Mouse (Mus musculus): ENCODE measurements at regions not wholly inside any gene's neighbourhood (a gene's known extent, or its start where the extent isn't known, plus 50 kb on each side); places are given as distances from the start of the nearest gene placed in this dataset.

- Histone ChIP-seq H3K4me2 (replicated peaks) (no peak overlapping the region), H3K4me1 (replicated peaks) (no peaks in the 10 kb centered on the region), H3K36me3 (no peaks in the 10 kb centered on the region), H3K9me3 (no peaks in the 10 kb centered on the region), H3K27ac (no peak overlapping the region), H3K4me3 (replicated peaks) (no peak overlapping the region), H3K9ac (no peak overlapping the region), H3K27me3 (replicated peaks) (no peaks in the 10 kb centered on the region)
- 74% methylated on average over 1 of the region's 1 CpGs for WGBS
- ATAC-seq = no peak
Measured at GRCm38 (mm10) chr8:103400143-103400542, 614.7 kb upstream of the Cdh11 start.

- Histone ChIP-seq H3K4me3 (replicated peaks) (no peak overlapping the region), H3K4me1 (replicated peaks) (0 out of 2 replicates have a peak, but pooled peaks cover 3% of the 10 kb centered on the region), H3K27ac (no peak overlapping the region), H3K9ac (no peak overlapping the region), H3K4me2 (replicated peaks) (no peak overlapping the region), H3K9me3 (no peaks in the 10 kb centered on the region), H3K27me3 (replicated peaks) (no peaks in the 10 kb centered on the region), H3K36me3 (no peaks in the 10 kb centered on the region)
- 78% methylated on average over 3 of the region's 3 CpGs for WGBS
- peak; percentile 47; the same call in 1 of the 2 replicates for ATAC-seq
Measured at GRCm38 (mm10) chr8:103402731-103403130, 617.3 kb upstream of the Cdh11 start.

GRCm38 (mm10) chr8:103403826-103404225, 618.4 kb upstream of the Cdh11 start:
- no peak overlapping the region for H3K4me2 ChIP-seq (replicated peaks)
- ATAC-seq = no peak
- 89% methylated on average over 4 of the region's 4 CpGs for WGBS

GRCm38 (mm10) chr8:103405787-103406186, 620.3 kb upstream of the Cdh11 start:
- Histone ChIP-seq H3K4me1 (replicated peaks) (0 out of 2 replicates have a peak, but pooled peaks cover 3% of the 10 kb centered on the region), H3K36me3 (no peaks in the 10 kb centered on the region), H3K27ac (no peak overlapping the region), H3K9ac (no peak overlapping the region), H3K9me3 (no peaks in the 10 kb centered on the region), H3K4me2 (replicated peaks) (no peak overlapping the region), H3K4me3 (replicated peaks) (no peak overlapping the region), H3K27me3 (replicated peaks) (no peaks in the 10 kb centered on the region)
- no peak for ATAC-seq
- WGBS = 44% methylated on average over 12 of the region's 12 CpGs

More at GRCm38 (mm10) chr8:103403826-103404225, 618.4 kb upstream of the Cdh11 start:
- Histone ChIP-seq H3K9me3 (no peaks in the 10 kb centered on the region), H3K9ac (no peak overlapping the region), H3K27ac (no peak overlapping the region), H3K27me3 (replicated peaks) (no peaks in the 10 kb centered on the region), H3K4me1 (replicated peaks) (0 out of 2 replicates have a peak, but pooled peaks cover 3% of the 10 kb centered on the region), H3K4me3 (replicated peaks) (no peak overlapping the region), H3K36me3 (no peaks in the 10 kb centered on the region)

- Histone ChIP-seq H3K4me3 (replicated peaks) (no peak overlapping the region), H3K9ac (no peak overlapping the region), H3K4me2 (replicated peaks) (no peak overlapping the region), H3K9me3 (no peaks in the 10 kb centered on the region), H3K36me3 (no peaks in the 10 kb centered on the region), H3K4me1 (replicated peaks) (0 out of 2 replicates have a peak, but pooled peaks cover 3% of the 10 kb centered on the region), H3K27me3 (replicated peaks) (no peaks in the 10 kb centered on the region), H3K27ac (no peak overlapping the region)
- no peak for ATAC-seq
- WGBS = 79% methylated on average over 2 of the region's 2 CpGs
Measured at GRCm38 (mm10) chr8:103406921-103407320, 621.5 kb upstream of the Cdh11 start.

GRCm38 (mm10) chr8:103407631-103408030, 622.2 kb upstream of the Cdh11 start:
- H3K9me3 ChIP-seq = no peaks in the 10 kb centered on the region
- H3K4me2 ChIP-seq (replicated peaks) = no peak overlapping the region
- no peak overlapping the region for H3K27ac ChIP-seq
- no peaks in the 10 kb centered on the region for H3K36me3 ChIP-seq
- ATAC-seq = no peak
- 0 out of 2 replicates have a peak, but pooled peaks cover 3% of the 10 kb centered on the region for H3K4me1 ChIP-seq (replicated peaks)
- no peak overlapping the region for H3K4me3 ChIP-seq (replicated peaks)
- H3K9ac ChIP-seq = no peak overlapping the region
- H3K27me3 ChIP-seq (replicated peaks) = no peaks in the 10 kb centered on the region
- 70% methylated on average over 5 of the region's 5 CpGs for WGBS

- no peaks in the 10 kb centered on the region for H3K27me3 ChIP-seq (replicated peaks)
- no peak overlapping the region for H3K4me2 ChIP-seq (replicated peaks)
- no peaks in the 10 kb centered on the region for H3K36me3 ChIP-seq
- 0 out of 2 replicates have a peak, but pooled peaks cover 3% of the 10 kb centered on the region for H3K4me1 ChIP-seq (replicated peaks)
- no peak overlapping the region for H3K9ac ChIP-seq
- 46% methylated on average over 3 of the region's 3 CpGs for WGBS
- no peaks in the 10 kb centered on the region for H3K9me3 ChIP-seq
- ATAC-seq = no peak
- no peak overlapping the region for H3K4me3 ChIP-seq (replicated peaks)
- peak overlapping the region; percentile 2 for H3K27ac ChIP-seq
Measured at GRCm38 (mm10) chr8:103408411-103408810, 623.0 kb upstream of the Cdh11 start.

- WGBS = 19% methylated on average over 2 of the region's 2 CpGs
- H3K4me1 ChIP-seq (replicated peaks) = peaks cover 6% of the 10 kb centered on the region
- no peaks in the 10 kb centered on the region for H3K27me3 ChIP-seq (replicated peaks)
- no peaks in the 10 kb centered on the region for H3K9me3 ChIP-seq
- H3K9ac ChIP-seq = no peak overlapping the region
- peak overlapping the region; percentile 2 for H3K27ac ChIP-seq
- ATAC-seq = peak; percentile 85
- H3K4me2 ChIP-seq (replicated peaks) = no peak overlapping the region
- H3K4me3 ChIP-seq (replicated peaks) = no peak overlapping the region
- no peaks in the 10 kb centered on the region for H3K36me3 ChIP-seq
Measured at GRCm38 (mm10) chr8:103409121-103409551, 623.7 kb upstream of the Cdh11 start.

GRCm38 (mm10) chr8:103412731-103413130, 627.3 kb upstream of the Cdh11 start:
- H3K27me3 ChIP-seq (replicated peaks) = no peaks in the 10 kb centered on the region
- WGBS = 65% methylated on average over 7 of the region's 7 CpGs
- H3K4me1 ChIP-seq (replicated peaks) = peaks cover 6% of the 10 kb centered on the region
- no peaks in the 10 kb centered on the region for H3K9me3 ChIP-seq
- no peak overlapping the region for H3K4me3 ChIP-seq (replicated peaks)
- no peak overlapping the region for H3K9ac ChIP-seq
- no peak for ATAC-seq
- H3K4me2 ChIP-seq (replicated peaks) = no peak overlapping the region
- 0 out of 2 replicates have a peak overlapping the region, but pooled peaks have one; percentile 11 for H3K27ac ChIP-seq
- H3K36me3 ChIP-seq = no peaks in the 10 kb centered on the region

- 52% methylated on average over 11 of the region's 11 CpGs for WGBS
- Histone ChIP-seq H3K4me1 (replicated peaks) (peaks cover 6% of the 10 kb centered on the region), H3K36me3 (no peaks in the 10 kb centered on the region), H3K27ac (peak overlapping the region; percentile 23; the same call in 1 of the 2 replicates), H3K9me3 (no peaks in the 10 kb centered on the region), H3K9ac (no peak overlapping the region), H3K4me2 (replicated peaks) (no peak overlapping the region), H3K27me3 (replicated peaks) (no peaks in the 10 kb centered on the region), H3K4me3 (replicated peaks) (no peak overlapping the region)
- peak; percentile 85 for ATAC-seq
Measured at GRCm38 (mm10) chr8:103413589-103414575, 628.4 kb upstream of the Cdh11 start.

GRCm38 (mm10) chr8:103422313-103422973, 637.0 kb upstream of the Cdh11 start:
- peak; percentile 59 for ATAC-seq
- Histone ChIP-seq H3K4me1 (replicated peaks) (no peaks in the 10 kb centered on the region), H3K36me3 (no peaks in the 10 kb centered on the region), H3K9me3 (no peaks in the 10 kb centered on the region), H3K27ac (no peak overlapping the region), H3K9ac (no peak overlapping the region), H3K27me3 (replicated peaks) (no peaks in the 10 kb centered on the region), H3K4me3 (replicated peaks) (no peak overlapping the region), H3K4me2 (replicated peaks) (no peak overlapping the region)
- WGBS = 79% methylated on average over 2 of the region's 2 CpGs

- no peak for ATAC-seq
Measured at GRCm38 (mm10) chr8:103425967-103426366, 640.5 kb upstream of the Cdh11 start.

More at GRCm38 (mm10) chr8:103425967-103426366, 640.5 kb upstream of the Cdh11 start:
- Histone ChIP-seq H3K4me3 (replicated peaks) (no peak overlapping the region), H3K9me3 (no peaks in the 10 kb centered on the region), H3K9ac (no peak overlapping the region), H3K27ac (no peak overlapping the region), H3K4me1 (replicated peaks) (no peaks in the 10 kb centered on the region), H3K4me2 (replicated peaks) (no peak overlapping the region), H3K27me3 (replicated peaks) (no peaks in the 10 kb centered on the region), H3K36me3 (no peaks in the 10 kb centered on the region)
- WGBS = 91% methylated on average over 1 of the region's 1 CpGs

Data from intestine, embryonic 15.5 days (tissue).